Mouse (Mus musculus) cortical plate, adult 2 months (tissue): ENCODE data around the gene Tmem40. TPM values are rescaled to one million over a fixed set of nuclear protein-coding genes. Genes with fewer than 3 reads are reported as not detected.

Experiments
- H3K27ac ChIP-seq: fragments of 200-500 bp; 2 replicates; pipeline ENCODE4 v1.5.1; 2012; ENCODE audit warnings: low read length, control low read depth, inconsistent platforms; ENCODE audit not compliant: insufficient read depth
- H3K4me1 ChIP-seq: fragments of 200-500 bp; 2 replicates; pipeline ENCODE4 v1.6.1; 2011; ENCODE audit warnings: low read length; ENCODE audit not compliant: control insufficient read depth, insufficient read depth
- H3K4me3 ChIP-seq: fragments of 200-500 bp; 2 replicates; pipeline ENCODE4 v1.5.1; 2011; ENCODE audit warnings: mild to moderate bottlenecking, low read length, control low read depth; ENCODE audit not compliant: insufficient read depth
- CTCF ChIP-seq: fragments of 200-500 bp; IDR thresholded peaks from 2 replicates; pipeline ENCODE4 v1.5.1; 2011; ENCODE audit warnings: mild to moderate bottlenecking, control low read depth, low read length; ENCODE audit not compliant: insufficient read depth; ENCODE audit errors: extremely low read depth
- POLR2A ChIP-seq: fragments of 200-500 bp; IDR thresholded peaks from 2 replicates; pipeline ENCODE4 v1.6.1; 2011; ENCODE audit warnings: mild to moderate bottlenecking, low read length, control low read depth; ENCODE audit not compliant: insufficient read depth; ENCODE audit errors: extremely low read depth
- polyA plus RNA-seq: library from polyadenylated mRNA; depleted of rRNA; stranded (reverse); fragments of >200 nt; gene quantifications from 2 replicates; pipeline ENCODE4 v1.2.3, GENCODE M21; 2012; rRNA removed

The Tmem40 gene
- polyA plus RNA-seq, result 5.5 TPM in 2 replicates

GRCm38 (mm10) chr6:115761995-115762756, at the start of gene Tmem40:
Gene Tmem40, minus strand, starts transcription at chr6:115762410.
- TF ChIP-seq POLR2A (no peak), CTCF (no peak)
- H3K4me3 ChIP-seq, result no peak within 1 kb of the TSS
- no peak within 1 kb of the TSS for H3K27ac ChIP-seq
- H3K4me1 ChIP-seq, result peaks cover 6% of the 10 kb centered on the region

- peaks cover 3% of the 10 kb centered on the region; the same call in 1 of the 2 replicates for H3K4me1 ChIP-seq
- TF ChIP-seq POLR2A, result no peak
- no peak for TF ChIP-seq CTCF
- H3K27ac ChIP-seq, result no peak overlapping the region
- no peak overlapping the region for H3K4me3 ChIP-seq
Measured at GRCm38 (mm10) chr6:115811606-115812005, 49.4 kb upstream of the Tmem40 start.

- peak within 1 kb of the TSS; percentile 97 for H3K4me3 ChIP-seq
- H3K4me1 ChIP-seq, result peaks cover 4% of the 10 kb centered on the region; the same call in 1 of the 2 replicates
- H3K27ac ChIP-seq, result peak within 1 kb of the TSS; percentile 62
- peak; percentile 79 for TF ChIP-seq POLR2A
- TF ChIP-seq CTCF, result peak; percentile 47
Measured at GRCm38 (mm10) chr6:115808488-115809231, 46.5 kb upstream of the Tmem40 start, which contains the start of gene Rpl32. Gene Rpl32, minus strand, starts transcription at chr6:115808747.

GRCm38 (mm10) chr6:115808196-115808487, 45.9 kb upstream of the Tmem40 start:
- Histone ChIP-seq H3K4me3 (peak overlapping the region; percentile 97), H3K4me1 (peaks cover 4% of the 10 kb centered on the region; the same call in 1 of the 2 replicates), H3K27ac (peak overlapping the region; percentile 62; the same call in 1 of the 2 replicates)
- 0 out of 2 replicates have a peak, but pooled peaks have one; percentile 9 for TF ChIP-seq POLR2A
- TF ChIP-seq CTCF, result no peak

GRCm38 (mm10) chr6:115807464-115808195, 45.4 kb upstream of the Tmem40 start:
- TF ChIP-seq POLR2A (no peak), CTCF (no peak)
- H3K27ac ChIP-seq, result no peak overlapping the region
- H3K4me1 ChIP-seq, result peaks cover 4% of the 10 kb centered on the region; the same call in 1 of the 2 replicates
- H3K4me3 ChIP-seq, result peak overlapping the region; percentile 97

GRCm38 (mm10) chr6:115804432-115805192, 42.4 kb upstream of the Tmem40 start:
- Histone ChIP-seq H3K27ac (no peak overlapping the region), H3K4me3 (no peak overlapping the region), H3K4me1 (peaks cover 4% of the 10 kb centered on the region; the same call in 1 of the 2 replicates)
- TF ChIP-seq POLR2A (no peak), CTCF (no peak)

GRCm38 (mm10) chr6:115803541-115804382, 41.6 kb upstream of the Tmem40 start:
- peak; percentile 85 for TF ChIP-seq CTCF
- TF ChIP-seq POLR2A, result no peak
- Histone ChIP-seq H3K4me1 (peaks cover 4% of the 10 kb centered on the region; the same call in 1 of the 2 replicates), H3K4me3 (no peak overlapping the region), H3K27ac (no peak overlapping the region)

GRCm38 (mm10) chr6:115801811-115802210, 39.6 kb upstream of the Tmem40 start:
- H3K4me1 ChIP-seq, result peaks cover 3% of the 10 kb centered on the region; the same call in 1 of the 2 replicates
- TF ChIP-seq POLR2A (no peak), CTCF (no peak)
- no peak overlapping the region for H3K27ac ChIP-seq
- H3K4me3 ChIP-seq, result no peak overlapping the region
